Mouse (Mus musculus): ENCODE results near the gene Cd96. TPM values are rescaled to one million over a fixed set of nuclear protein-coding genes. Genes with fewer than 3 reads are reported as not detected.

The Cd96 gene
- polyA plus RNA-seq, 1 experiment from 2014 or later, result not detected

Other genes starting within 250 kb of the Cd96 start
- 7.1 and 8.6 TPM in 2 replicates for gene Phldb2, start 166.7 kb downstream of the Cd96 start, polyA plus RNA-seq (2015; fragmentation: Nextera tagmentation; extraction: Ambion mirVana)
- 15.5 and 17.7 TPM in 2 replicates for gene Plcxd2, start 110.0 kb downstream of the Cd96 start, polyA plus RNA-seq (2015; fragmentation: Nextera tagmentation; extraction: Ambion mirVana)
- gene Gm4737, start 34.8 kb upstream of the Cd96 start, polyA plus RNA-seq (2015; fragmentation: Nextera tagmentation; extraction: Ambion mirVana), result 2.3 and 2.9 TPM in 2 replicates

Data from forebrain, embryonic 16.5 days (tissue).